Mouse (Mus musculus) liver, embryonic 14.5 days (tissue): ENCODE data around the gene Idua. TPM values are rescaled to one million over a fixed set of nuclear protein-coding genes. Genes with fewer than 3 reads are reported as not detected.

ENCODE experiments used
- ATAC-seq: fragments of 200-750 bp; cut with Nextera tagmentation; 2 replicates; pipeline ENCODE4 v1.8.0; 2017; ENCODE audit warnings: moderate number of reproducible peaks, mild to moderate bottlenecking, moderate library complexity; ENCODE audit not compliant: insufficient read depth
- DNase-seq, 3 experiments: peaks; one replicate each; pipeline ENCODE4 v3.0.0-alpha.2; 2012 to 2013; ENCODE audit warnings: low read depth in 3 of 3, low spot score in 3 of 3
- H3K27ac ChIP-seq: fragments of 300-500 bp; sonication (generic); 2 replicates; pipeline ENCODE4 v1.5.1; 2014; ENCODE audit warnings: moderate library complexity, mild to moderate bottlenecking, control low read depth, inconsistent platforms
- H3K27me3 ChIP-seq: fragments of 300-500 bp; sonication (generic); 2 replicates; pipeline ENCODE4 v1.6.1; 2014; ENCODE audit warnings: mild to moderate bottlenecking, low read length, moderate library complexity; ENCODE audit not compliant: control insufficient read depth, insufficient read depth
- H3K36me3 ChIP-seq: fragments of 300-500 bp; sonication (generic); replicated peaks from 2 replicates; pipeline ENCODE4 v1.6.1; 2014; ENCODE audit warnings: low read depth; ENCODE audit not compliant: control insufficient read depth, insufficient read depth
- H3K4me1 ChIP-seq, 2 experiments: fragments of 200-500 bp in 1 of 2; fragments of 300-500 bp in 1 of 2; sonication (generic) in 1 of 2; replicated peaks; 2 replicates each; pipeline ENCODE4 v1.6.1; 2012 to 2014; ENCODE audit warnings: antibody characterized with exemption in 1 of 2, inconsistent platforms in 1 of 2, low read length in 1 of 2; ENCODE audit not compliant: control insufficient read depth in 2 of 2, insufficient read depth in 2 of 2
- H3K4me2 ChIP-seq: fragments of 300-500 bp; sonication (generic); 2 replicates; pipeline ENCODE4 v1.6.1; 2014; ENCODE audit warnings: low read depth, mild to moderate bottlenecking, control low read depth, moderate library complexity
- H3K4me3 ChIP-seq, 2 experiments: fragments of 200-500 bp in 1 of 2; fragments of 300-500 bp in 1 of 2; sonication (generic) in 1 of 2; 2 replicates each; pipeline ENCODE4 v1.5.1; 2012 to 2014; ENCODE audit warnings: low read depth in 2 of 2, low read length in 2 of 2, mild to moderate bottlenecking in 2 of 2, control low read depth in 1 of 2, inconsistent platforms in 1 of 2, moderate library complexity in 1 of 2; ENCODE audit not compliant: insufficient read depth in 1 of 2
- H3K9ac ChIP-seq: fragments of 300-500 bp; sonication (generic); replicated peaks from 2 replicates; pipeline ENCODE4 v1.6.1; 2014; ENCODE audit warnings: mild to moderate bottlenecking, control low read depth, moderate library complexity
- H3K9me3 ChIP-seq: fragments of 300-500 bp; sonication (generic); 2 replicates; pipeline ENCODE4 v1.6.1; 2016; ENCODE audit warnings: low read length, mixed read lengths; ENCODE audit not compliant: control insufficient read depth
- CTCF ChIP-seq: IDR thresholded peaks from 2 replicates; pipeline ENCODE4 v1.5.1; 2016; ENCODE audit warnings: antibody characterized with exemption, low read depth, control low read depth
- EP300 ChIP-seq: IDR thresholded peaks from 2 replicates; pipeline ENCODE4 v1.6.1; 2016; ENCODE audit warnings: antibody characterized with exemption, low read depth
- WGBS: fragments of 180-500 bp; shearing (Covaris S2); extraction: QIAGEN DNeasy Blood & Tissue Kit; methylation state at CpG from one replicate; pipeline ENCODE4 v1.1.7; 2014; ENCODE audit not compliant: insufficient replicate concordance; 5-methylcytosine and 5-hydroxymethylcytosine counted together
- polyA plus RNA-seq, 2 experiments: library from polyadenylated mRNA; depleted of rRNA in 1 of 2; stranded (reverse) in 1 of 2; unstranded in 1 of 2; fragments of >200 nt; fragmentation: Nextera tagmentation in 1 of 2; extraction: Ambion mirVana in 1 of 2; gene quantifications; 2 replicates each; pipeline versions ENCODE4 v1.2.1 to v1.2.3; 2012 to 2014

The Idua gene
- polyA plus RNA-seq (2012; rRNA removed) (3.0 and 3.1 TPM in 2 replicates), polyA plus RNA-seq (2014; fragmentation: Nextera tagmentation; extraction: Ambion mirVana) (2.5 and 2.9 TPM in 2 replicates)

GRCm38 (mm10) chr5:108659698-108660631 lies at the start of gene Idua:
Gene Idua (plus strand): TSS chr5:108660331.
- peak within 1 kb of the TSS; percentile 84 for H3K9ac ChIP-seq
- ATAC-seq, result peak; percentile 64
- H3K27ac ChIP-seq, result peak within 1 kb of the TSS; percentile 41
- WGBS, result 7% methylated on average over 24 of the region's 24 CpGs
- no peak for DNase-seq
- peaks cover 2% of the 10 kb centered on the region; the same call in 1 of the 2 replicates for H3K27me3 ChIP-seq
- peaks cover 0 to 12% of the 10 kb centered on the region in 2 experiments; a peak in 3 of 4 replicates for H3K4me1 ChIP-seq
- H3K4me3 ChIP-seq, result peak within 1 kb of the TSS; percentile 77 to 83
- H3K4me2 ChIP-seq, result peak within 1 kb of the TSS; percentile 80
- no peaks in the 10 kb centered on the region; the same call in none of the 2 replicates for H3K36me3 ChIP-seq
- TF ChIP-seq CTCF (no peak), EP300 (no peak)
- H3K9me3 ChIP-seq, result no peaks in the 10 kb centered on the region

GRCm38 (mm10) chr5:108610426-108610825 lies 49.7 kb upstream of the Idua start:
- ATAC-seq (no peak), DNase-seq (no peak)
- Histone ChIP-seq H3K4me2 (no peak overlapping the region), H3K9me3 (no peaks in the 10 kb centered on the region), H3K27ac (no peak overlapping the region), H3K4me1 (no peaks in the 10 kb centered on the region), H3K36me3 (peaks cover 66% of the 10 kb centered on the region), H3K27me3 (no peaks in the 10 kb centered on the region), H3K4me3 (no peak overlapping the region), H3K9ac (no peak overlapping the region)
- TF ChIP-seq CTCF (no peak), EP300 (no peak)
- 79% methylated on average over 1 of the region's 1 CpGs for WGBS

GRCm38 (mm10) chr5:108621870-108622269 lies 38.3 kb upstream of the Idua start:
- no peak overlapping the region for H3K9ac ChIP-seq
- 59% methylated on average over 2 of the region's 2 CpGs for WGBS
- H3K27me3 ChIP-seq, result no peaks in the 10 kb centered on the region
- TF ChIP-seq EP300 (no peak), CTCF (no peak)
- DNase-seq, result no peak
- H3K4me1 ChIP-seq, result peaks cover 4% of the 10 kb centered on the region in 2 experiments; a peak in 3 of 4 replicates
- H3K4me3 ChIP-seq, result no peak overlapping the region
- no peak overlapping the region for H3K27ac ChIP-seq
- H3K36me3 ChIP-seq, result peaks cover 41% of the 10 kb centered on the region
- H3K9me3 ChIP-seq, result no peaks in the 10 kb centered on the region
- no peak overlapping the region for H3K4me2 ChIP-seq
- ATAC-seq, result no peak

- Histone ChIP-seq H3K4me1 (peaks cover 13 to 18% of the 10 kb centered on the region in 2 experiments), H3K9me3 (no peaks in the 10 kb centered on the region), H3K4me2 (peak overlapping the region; percentile 25; the same call in 1 of the 2 replicates), H3K27ac (no peak overlapping the region), H3K27me3 (no peaks in the 10 kb centered on the region), H3K9ac (no peak overlapping the region), H3K36me3 (peaks cover 28% of the 10 kb centered on the region), H3K4me3 (no peak overlapping the region)
- ATAC-seq, result no peak
- TF ChIP-seq CTCF (no peak), EP300 (0 out of 2 replicates have a peak, but pooled peaks have one; percentile 30)
- DNase-seq, result peak in 1 of 3 experiments; percentile 34
- whole genome bisulfite sequencing, result 24% methylated on average over 4 of the region's 4 CpGs
These were observed 34.0 kb upstream of the Idua start for GRCm38 (mm10) chr5:108626050-108626660.
